Mouse (Mus musculus): ENCODE data around the gene Frmd6. TPM values are rescaled to one million over a fixed set of nuclear protein-coding genes. Genes with fewer than 3 reads are reported as not detected.

Gene Frmd6
- total RNA-seq, 2 experiments from 2014 or later = 21.4 to 23.6 TPM

DNA sequence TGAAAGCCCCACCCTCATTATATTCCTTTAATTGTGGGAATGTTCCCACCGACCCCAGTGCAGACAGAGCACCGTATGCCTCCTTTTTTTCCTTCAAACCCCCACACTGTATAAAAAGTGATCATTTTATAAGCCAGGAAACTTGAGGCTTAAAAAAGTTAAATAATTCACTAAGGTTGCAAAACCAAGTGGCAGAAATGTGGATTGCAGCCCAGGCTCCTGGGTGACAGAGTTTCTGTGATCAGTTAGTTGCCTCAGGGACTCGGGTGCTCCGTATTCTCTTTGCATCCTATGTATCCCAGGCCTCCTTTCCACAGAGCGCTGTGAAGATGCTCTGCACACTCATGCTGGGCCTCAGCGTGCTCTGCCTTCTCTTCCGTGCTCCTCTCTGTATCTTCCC, 58.8 kb downstream of the Frmd6 start:
- intact Hi-C loops (cut with DNase I; ENCODE audit: low total_unique reads) = loop anchor here (10.0 kb wide), 1 partner anchor 49 kb away; no protein-coding TSS in a partner anchor

DNA sequence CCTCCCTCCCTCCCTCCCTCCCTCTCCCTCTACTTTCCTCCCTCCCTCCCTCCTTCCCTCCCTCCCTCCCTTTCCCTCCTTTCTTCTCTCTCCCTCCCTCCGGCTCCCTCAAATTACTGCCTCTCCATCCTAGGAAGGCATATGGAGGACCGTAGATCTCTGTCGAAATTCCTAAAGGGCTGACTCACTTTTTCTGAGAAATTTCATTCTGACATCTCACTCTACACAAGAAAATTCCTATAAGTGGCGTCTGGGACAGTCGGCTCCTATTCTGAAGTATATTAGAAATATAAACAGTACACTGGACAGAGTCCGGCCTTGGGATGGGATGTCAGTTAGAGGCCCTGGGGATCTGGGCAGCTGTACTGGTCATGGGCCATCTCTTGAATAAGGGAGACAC, 59.7 kb downstream of the Frmd6 start:
- DNase-seq = no peak
- intact Hi-C loops (cut with DNase I; ENCODE audit: low total_unique reads) = loop anchor here (10.0 kb wide), 1 partner anchor 50 kb away; no protein-coding TSS in a partner anchor

More for the DNA sequence above, 58.8 kb downstream of the Frmd6 start:
- no peak for DNase-seq

DNA sequence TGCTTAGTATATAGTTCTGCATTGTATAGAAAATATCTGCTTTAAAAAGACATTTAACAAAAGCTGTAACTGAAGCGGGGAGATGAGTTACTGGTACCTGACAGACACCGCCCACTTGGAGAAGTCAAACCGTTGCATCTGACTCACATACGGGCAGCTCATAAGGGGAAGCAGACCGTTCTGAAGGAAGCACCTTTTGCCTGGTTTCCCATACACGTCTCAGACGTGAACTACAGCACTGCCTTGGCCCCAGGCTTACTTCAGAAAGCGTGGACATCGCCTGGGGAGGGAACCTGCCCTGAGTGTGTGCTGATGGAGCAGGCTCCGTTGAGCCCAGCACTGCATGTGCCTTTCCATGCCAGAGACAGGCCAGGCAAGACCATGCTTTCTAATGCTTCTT, 60.3 kb downstream of the Frmd6 start:
- no peak for DNase-seq
- intact Hi-C loops (cut with DNase I; ENCODE audit: low total_unique reads) = loop anchor here (10.0 kb wide), 1 partner anchor 51 kb away; no protein-coding TSS in a partner anchor

DNA sequence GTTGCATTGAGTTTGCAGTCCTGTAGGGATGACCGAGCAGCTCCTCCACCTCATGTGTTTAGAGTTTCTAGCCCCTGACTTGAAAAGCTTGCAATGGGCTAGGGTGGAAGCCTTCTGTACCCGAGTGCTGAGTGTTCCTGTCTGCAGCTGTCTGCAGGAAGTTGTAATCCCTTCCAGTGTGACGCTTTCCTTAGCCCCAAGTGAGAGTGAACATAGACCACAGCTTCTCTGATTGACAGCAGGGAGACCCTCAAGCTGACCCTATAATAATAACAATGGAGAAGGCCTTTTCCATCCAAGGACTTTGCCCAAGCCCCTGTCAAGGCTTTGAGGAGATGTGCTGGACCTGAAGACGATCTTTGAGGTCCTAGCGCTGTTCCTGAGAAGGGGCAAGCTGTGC, 65.1 kb downstream of the Frmd6 start:
- intact Hi-C loops (cut with DNase I; ENCODE audit: low total_unique reads) = loop anchor here (5.0 kb wide), 1 partner anchor 398 kb away; no protein-coding TSS in a partner anchor
- DNase-seq = no peak

DNA sequence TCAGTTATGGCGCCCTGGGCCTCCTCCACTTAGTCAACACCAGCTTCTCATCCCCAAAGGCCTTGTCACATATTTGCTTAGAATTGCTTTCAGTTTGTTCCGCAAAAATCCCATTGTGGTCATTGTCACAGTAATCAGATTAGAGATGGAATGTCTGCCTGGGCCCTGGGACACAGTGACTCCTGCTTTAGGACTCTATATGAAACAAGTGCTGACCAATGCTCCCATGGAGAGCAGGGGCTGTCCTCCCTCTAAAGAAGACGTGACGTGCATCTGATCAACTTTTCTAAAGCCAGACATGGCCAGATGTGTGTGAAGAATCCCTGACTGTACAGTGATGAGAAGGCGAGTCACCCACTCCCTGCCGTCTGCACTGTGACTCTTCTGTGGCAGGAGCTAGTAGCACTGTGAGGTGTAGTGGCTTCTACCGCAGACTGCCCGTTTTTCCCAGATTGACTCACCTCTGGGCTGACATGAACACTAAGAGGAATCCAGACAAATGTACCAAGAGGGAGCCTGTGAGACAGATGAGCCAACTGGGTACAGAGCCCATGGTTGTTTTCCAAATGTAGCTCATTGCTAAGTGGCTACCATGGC, 65.7 kb downstream of the Frmd6 start:
- no peak for DNase-seq
- intact Hi-C loops (cut with DNase I; ENCODE audit: low total_unique reads) = loop anchor here (5.0 kb wide), 1 partner anchor 399 kb away; no protein-coding TSS in a partner anchor

DNA sequence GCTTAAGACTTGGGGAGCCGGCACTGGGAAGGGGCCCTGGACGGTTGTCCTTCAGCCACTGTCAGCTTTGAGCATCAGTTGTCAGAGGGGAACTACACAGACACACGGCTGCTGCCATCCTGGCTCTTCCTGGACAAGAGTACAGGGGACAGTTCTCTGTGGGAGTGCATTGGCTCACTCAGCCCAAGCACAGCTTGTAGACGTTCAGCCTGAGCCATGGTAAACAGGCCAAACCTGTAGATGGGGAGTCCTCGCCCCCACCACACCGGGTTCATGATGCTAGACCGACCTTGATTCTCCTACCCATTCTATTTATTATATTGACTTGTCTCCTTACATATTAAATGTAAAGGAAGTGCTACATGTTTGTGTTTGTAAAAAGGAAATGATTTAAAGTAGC, 70.0 kb downstream of the Frmd6 start:
- intact Hi-C loops (cut with DNase I; ENCODE audit: low total_unique reads) = no loop called here
- no peak for DNase-seq

DNA sequence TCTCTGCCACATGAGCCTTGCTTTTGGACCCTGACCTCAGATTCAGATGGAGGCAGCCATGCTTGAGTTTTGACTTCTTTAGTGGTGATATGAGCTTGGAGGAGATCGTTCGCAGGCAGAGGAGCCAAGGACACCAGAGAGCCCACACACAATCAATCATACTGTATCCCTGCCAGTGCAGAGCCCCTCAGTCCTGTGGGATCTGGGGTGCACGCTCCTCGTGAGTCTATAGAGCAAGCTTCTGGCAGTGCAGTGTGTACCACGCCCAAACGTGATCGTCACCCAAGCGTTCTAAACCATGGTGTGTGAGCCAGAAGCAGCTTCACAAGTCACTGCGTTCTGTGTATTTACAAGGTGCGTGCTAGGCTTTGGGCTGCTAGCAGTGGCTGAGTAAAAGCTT, 70.8 kb downstream of the Frmd6 start:
- DNase-seq = no peak
- intact Hi-C loops (cut with DNase I; ENCODE audit: low total_unique reads) = no loop called here

DNA sequence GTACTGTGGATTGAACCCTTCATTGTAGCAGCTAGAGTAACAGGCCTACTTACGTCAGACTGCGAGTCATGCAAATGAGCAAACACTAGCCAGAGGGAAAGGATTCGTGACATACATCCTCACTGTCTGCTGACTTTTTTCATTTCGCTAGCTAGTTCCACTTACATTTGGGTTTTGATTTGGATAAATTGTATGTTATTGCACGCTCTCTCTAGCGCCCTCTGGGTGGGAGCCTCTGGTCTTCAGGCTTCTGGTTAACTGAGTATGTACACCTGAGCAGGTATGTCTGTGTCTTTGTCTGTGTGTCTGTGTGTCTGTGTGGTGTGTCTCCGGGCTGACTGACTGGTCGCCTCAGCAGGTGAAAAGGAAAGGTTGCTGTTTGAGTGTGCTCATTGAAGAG, 72.1 kb downstream of the Frmd6 start:
- DNase-seq = no peak
- intact Hi-C loops (cut with DNase I; ENCODE audit: low total_unique reads) = no loop called here

DNA sequence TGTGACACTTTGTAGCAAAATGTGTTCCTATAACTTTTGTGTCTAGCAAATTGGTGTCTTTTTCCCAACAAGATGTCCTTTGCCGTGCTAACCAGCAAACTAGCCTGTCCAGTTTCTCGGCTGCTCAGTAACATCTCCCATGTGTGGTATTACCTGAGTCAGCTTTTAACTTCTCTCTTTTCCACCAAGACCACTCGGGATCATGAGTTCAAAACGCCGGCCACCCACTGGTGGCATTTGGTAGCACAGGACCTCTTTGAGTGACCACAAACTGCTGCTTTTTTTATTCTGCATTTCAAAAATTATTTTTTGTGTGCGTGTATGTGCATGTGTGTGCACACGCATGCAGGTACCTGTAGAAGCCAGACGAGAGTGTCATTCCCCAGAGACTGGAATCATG, 73.1 kb downstream of the Frmd6 start:
- no peak for DNase-seq
- intact Hi-C loops (cut with DNase I; ENCODE audit: low total_unique reads) = no loop called here

DNA sequence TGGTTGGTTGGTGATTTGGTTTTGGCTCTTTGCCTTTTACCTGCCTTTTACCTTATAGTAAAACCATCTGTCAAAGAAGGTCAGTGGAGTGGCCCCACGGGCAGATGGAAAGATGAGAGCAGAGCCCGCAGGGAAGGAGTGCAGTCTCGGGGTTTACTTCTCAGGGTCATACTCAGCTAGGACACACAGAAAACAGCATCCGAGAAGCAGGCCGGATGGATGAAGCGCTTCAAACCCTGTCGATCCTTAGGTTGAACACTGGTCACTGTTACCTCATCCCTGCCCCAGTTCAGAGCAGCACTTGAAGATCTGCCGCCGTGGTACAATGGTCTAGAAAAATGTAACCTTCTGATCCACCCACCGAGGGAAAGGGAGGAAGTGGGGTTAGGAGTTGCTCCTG, 79.2 kb downstream of the Frmd6 start:
- intact Hi-C loops (cut with DNase I; ENCODE audit: low total_unique reads) = no loop called here
- no peak for DNase-seq

DNA sequence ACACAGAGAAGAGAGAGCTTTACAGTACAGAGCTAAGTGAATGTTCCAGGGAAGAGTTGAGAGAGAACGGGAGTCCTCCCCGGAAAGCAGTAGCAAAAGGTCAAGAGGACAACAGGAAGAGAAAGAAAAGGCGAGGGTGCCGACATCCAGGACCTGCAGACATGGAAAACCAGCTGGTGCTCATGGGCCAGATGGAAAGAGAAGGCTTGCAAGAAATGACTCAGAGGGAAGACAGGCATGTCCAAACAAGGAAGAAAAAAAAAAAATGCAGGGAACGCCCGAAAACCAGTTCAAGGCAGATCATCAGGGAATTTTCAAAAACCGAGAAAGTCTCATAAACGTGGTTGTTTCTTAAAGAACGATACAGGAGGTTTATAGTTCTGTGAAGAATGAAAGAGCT, 81.6 kb downstream of the Frmd6 start:
- DNase-seq = peak; percentile 38
- intact Hi-C loops (cut with DNase I; ENCODE audit: low total_unique reads) = no loop called here

DNA sequence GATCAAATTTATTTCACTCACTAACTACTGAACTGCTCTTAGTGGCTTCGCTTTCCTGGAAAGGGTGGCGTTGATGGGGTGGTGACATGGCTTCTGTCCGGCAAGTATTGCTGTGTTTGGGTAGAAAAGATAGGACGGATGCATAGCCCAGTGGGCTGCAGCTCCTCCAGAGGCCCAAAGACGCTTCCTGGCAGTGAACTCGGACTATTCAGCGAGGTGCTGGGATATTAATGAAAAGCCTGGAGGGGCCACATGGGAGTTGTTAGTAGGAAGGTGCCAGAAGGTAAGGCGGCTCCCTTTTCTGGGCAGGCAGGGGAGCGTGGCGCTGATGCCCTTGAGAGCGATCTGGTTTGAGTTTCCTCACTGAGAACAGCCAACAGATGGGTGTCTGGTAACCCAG, 82.3 kb downstream of the Frmd6 start:
- intact Hi-C loops (cut with DNase I; ENCODE audit: low total_unique reads) = no loop called here
- no peak for DNase-seq

DNA sequence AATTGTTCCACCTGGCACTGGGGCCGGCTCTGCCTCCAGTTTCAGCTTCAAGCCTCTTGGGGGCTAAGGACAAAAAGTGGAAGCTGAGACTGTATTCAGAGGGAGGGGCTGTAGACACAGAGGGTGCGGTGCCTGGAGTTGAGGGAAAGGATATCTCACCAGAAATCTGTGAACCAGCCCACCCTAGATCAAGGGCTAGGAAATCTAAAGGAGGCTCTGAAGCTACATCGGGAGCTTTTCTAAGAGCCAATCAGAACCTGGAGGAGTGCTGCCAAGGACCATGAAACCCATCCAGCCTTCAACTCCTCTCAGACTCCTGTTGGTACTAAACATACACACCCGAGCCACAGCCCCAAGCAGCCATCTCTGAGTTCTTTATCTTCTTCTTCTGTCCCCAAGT, 82.8 kb downstream of the Frmd6 start:
- intact Hi-C loops (cut with DNase I; ENCODE audit: low total_unique reads) = no loop called here
- DNase-seq = no peak

DNA sequence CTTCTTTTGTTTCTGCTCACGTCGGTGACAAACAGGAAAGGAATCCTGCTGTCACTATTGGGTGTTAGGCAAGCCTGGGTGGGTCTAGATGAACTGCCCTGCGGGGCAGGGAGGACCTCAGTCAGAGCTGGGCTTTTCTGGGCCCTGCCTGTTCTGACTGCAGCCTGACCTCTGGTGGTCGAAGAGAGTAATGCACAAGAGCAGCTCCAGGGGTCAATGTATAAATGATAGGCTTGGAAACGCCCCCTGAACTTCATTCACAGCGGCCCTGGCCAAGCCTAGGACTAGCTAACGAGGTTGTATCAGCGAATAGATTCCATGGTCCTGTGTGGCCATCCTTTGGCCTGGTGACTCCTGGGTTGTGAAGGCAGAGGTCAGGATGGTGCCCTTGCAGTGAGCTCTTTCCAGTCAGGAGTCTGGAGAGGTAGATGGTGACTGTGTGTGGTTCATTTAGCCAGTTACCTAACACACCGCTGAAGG, 85.0 kb downstream of the Frmd6 start:
- intact Hi-C loops (cut with DNase I; ENCODE audit: low total_unique reads) = loop anchor here (5.0 kb wide), 1 partner anchor 418 kb away; no protein-coding TSS in a partner anchor
- peak; percentile 79 for DNase-seq

DNA sequence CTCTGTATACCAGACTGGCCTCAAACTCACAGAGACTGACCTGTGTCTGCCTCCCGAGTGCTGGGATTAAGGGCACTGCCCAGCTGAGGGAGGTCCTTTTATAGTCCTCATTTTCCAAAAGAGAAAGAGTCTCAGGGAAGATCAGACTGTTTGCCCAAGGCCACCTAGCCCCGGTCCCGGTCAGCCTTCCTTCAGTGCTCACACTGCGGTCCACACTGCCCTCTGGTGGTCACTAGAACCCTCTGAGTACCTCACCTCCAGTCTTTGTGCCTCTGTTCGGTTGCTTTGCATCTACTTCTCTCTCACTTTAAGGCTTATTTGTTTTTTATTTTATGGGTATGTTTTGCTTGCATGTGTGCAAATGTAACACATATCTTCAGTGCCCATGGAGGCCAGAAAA, 85.7 kb downstream of the Frmd6 start:
- peak; percentile 85 for DNase-seq
- intact Hi-C loops (cut with DNase I; ENCODE audit: low total_unique reads) = loop anchor here (5.0 kb wide), 1 partner anchor 419 kb away; no protein-coding TSS in a partner anchor

DNA sequence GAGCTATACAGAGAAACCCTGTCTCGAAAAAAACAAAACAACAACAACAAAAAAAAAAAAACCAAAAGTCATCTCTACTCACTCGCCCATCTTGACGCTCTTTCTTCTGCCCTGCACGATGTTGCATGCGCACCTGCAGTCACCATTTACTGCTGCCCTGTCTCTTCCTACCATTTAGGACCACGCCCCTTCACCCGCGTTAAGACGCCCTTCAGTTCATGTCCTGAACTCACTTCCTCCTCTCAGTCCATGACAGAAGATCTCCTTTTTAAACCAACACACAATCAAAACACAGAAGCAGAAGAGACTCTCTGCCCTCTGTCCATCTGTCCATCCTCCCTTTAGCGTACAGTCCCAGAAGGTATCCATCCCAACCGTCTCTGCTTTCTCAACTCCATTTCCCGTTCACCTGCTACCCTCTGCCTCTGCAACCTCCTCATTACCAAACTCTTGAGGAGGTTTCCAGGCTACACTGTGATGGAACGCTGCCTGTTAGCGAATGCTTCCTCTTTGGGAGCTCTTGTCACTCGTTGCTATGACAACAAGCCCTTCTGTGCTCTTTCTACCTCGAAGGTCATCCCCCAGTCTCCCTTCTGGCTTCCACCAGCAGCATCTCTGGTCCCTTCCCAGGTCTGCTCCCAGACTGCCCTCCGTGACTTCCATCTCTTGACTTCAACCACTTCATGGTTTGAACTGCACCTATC, 86.5 kb downstream of the Frmd6 start:
- intact Hi-C loops (cut with DNase I; ENCODE audit: low total_unique reads) = loop anchor here (5.0 kb wide), 1 partner anchor 420 kb away; no protein-coding TSS in a partner anchor
- no peak for DNase-seq

DNA sequence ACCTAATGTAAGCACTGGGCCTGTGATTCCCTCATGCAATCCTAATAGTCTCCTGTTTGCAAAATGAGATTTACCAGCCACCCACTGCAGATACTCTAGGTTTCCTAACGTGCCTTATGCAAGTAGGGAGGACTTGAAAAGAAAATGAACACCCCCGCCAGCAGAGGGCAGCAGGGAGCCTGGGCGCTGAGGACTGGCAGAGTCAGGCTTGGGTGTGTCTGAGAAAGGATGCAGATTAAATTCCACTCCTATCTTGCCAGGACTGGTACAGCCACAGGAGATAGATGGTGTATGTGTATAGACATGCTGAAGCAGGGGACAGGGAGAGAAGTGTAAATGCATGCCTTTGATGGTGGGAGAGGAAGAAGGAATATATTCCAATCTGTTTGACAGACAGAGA, 88.1 kb downstream of the Frmd6 start:
- intact Hi-C loops (cut with DNase I; ENCODE audit: low total_unique reads) = loop anchor here (5.0 kb wide), 1 partner anchor 421 kb away; no protein-coding TSS in a partner anchor

DNA sequence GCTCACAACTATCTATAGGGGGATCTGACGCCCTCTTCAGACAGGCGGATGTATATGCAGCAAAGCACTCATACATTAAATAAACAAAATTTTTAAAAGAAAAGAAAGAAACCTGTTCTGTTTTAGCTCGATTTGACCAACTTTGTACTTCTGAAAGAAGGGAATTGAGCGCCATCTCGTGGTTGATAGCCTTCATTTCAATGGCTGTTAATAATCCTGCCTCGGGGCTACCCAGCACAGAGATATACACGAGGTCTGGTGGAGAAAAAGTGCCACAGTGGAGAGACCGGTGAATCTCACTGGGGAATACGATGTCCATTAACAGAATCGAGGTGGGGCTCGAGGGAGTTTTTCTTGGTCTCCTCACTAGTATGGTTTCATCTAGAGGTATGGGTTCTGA, 89.1 kb downstream of the Frmd6 start:
- no peak for DNase-seq
- intact Hi-C loops (cut with DNase I; ENCODE audit: low total_unique reads) = loop anchor here (5.0 kb wide), 1 partner anchor 422 kb away; no protein-coding TSS in a partner anchor

More for the DNA sequence above, 88.1 kb downstream of the Frmd6 start:
- peak; percentile 75 for DNase-seq

DNA sequence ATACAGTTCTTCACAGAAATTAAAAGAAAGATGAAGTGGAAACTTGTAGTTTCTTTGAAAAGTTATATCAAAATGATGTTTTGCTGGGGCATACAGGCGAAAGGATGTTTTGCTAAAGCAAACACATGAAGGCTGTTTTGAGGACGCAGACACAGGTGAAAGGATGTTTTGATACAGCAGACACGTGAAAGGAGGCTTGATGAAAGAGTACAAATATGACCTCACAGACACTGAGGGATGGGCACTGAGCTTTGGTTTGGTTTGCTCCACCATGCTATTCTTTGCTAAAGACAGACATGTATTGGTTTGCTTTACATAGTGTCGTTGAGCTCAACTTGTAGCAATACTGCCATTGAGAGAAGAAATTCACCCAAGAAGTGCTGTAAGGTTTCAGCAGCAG, 104.5 kb downstream of the Frmd6 start:
- intact Hi-C loops (cut with DNase I; ENCODE audit: low total_unique reads) = no loop called here
- no peak for DNase-seq

DNA sequence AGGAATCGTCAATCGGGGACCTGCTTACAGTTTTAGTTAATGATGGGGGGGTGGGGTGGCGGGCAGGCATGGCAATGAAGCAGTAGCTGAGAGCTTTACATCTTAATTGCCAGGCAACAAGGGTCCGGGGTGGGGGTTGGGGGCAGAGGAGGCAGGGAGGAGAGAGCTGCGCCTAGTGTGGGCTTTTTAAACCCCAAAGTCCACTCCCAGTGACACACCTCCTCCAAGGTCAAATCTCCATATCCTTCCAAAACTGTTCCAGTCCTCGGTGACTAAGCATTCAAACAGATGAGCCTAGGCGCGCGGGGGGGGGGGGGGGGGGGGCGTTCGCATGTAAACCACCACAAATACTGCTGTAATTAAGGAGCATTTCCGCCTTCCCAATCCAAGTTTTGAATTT, 111.8 kb downstream of the Frmd6 start:
- intact Hi-C loops (cut with DNase I; ENCODE audit: low total_unique reads) = no loop called here
- DNase-seq = no peak

Measured in gastrocnemius, postnatal 14 days (tissue).